Mouse (Mus musculus) c-Kit-negative CD71-positive TER-119-positive erythroid progenitor cells, embryonic 14.5 days (primary cell): ENCODE results near the gene Slc47a2.
"Not testable (repeated sequence)": the region's sequence is repeated elsewhere in the genome, so short reads cannot be mapped to it uniquely, and the experiment has no call there.

Source experiments
- DNase-seq: peaks from one replicate; pipeline ENCODE4 v3.0.0-alpha.2; 2013; ENCODE audit warnings: low read depth, low spot score

The Slc47a2 gene

GRCm38 (mm10) chr11:61341971-61342370 lies 689 bp downstream of the Slc47a2 start:
- no peak for DNase-seq

- no peak for DNase-seq
These were observed 1.4 kb downstream of the Slc47a2 start for GRCm38 (mm10) chr11:61341233-61341632.

DNA sequence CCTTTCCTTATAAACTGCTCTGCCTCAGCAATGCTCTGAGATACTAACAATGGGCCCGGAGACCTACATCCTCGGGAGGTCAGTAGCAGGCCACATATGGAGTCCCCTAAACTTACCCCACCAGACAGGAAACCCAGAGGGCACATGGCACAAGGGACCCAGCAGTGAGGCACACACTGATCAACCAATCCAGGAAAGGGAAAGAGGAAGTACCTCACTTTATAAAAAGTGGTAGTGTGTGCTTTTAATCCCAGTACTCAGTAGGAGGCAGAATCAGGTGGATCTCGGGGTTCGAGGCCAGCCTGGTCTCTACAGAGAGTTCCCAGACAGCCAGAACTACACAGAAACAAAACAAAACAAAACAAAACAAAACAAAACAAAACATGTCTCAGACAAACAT lies 2.3 kb downstream of the Slc47a2 start:
- DNase-seq = no peak

DNA sequence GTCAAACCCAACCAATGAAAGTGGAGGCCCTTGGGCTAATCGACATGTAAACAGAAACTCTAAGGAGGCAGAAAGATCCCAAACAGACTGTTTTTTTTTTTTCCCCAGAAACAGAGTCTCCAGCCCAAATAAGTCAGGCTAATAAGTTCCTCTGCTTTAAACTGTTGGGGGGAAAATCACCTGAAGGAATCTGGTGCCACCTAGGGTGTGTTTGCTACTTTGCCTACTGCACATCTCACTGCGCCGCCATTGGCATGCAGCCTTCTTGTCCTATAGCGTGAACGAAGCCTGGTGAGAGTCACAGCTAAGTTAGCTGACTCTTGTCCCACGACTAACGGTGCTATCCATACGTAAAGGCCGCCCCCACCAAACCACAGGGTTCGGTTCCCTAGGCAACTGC lies 5.1 kb downstream of the Slc47a2 start:
- no peak for DNase-seq

DNA sequence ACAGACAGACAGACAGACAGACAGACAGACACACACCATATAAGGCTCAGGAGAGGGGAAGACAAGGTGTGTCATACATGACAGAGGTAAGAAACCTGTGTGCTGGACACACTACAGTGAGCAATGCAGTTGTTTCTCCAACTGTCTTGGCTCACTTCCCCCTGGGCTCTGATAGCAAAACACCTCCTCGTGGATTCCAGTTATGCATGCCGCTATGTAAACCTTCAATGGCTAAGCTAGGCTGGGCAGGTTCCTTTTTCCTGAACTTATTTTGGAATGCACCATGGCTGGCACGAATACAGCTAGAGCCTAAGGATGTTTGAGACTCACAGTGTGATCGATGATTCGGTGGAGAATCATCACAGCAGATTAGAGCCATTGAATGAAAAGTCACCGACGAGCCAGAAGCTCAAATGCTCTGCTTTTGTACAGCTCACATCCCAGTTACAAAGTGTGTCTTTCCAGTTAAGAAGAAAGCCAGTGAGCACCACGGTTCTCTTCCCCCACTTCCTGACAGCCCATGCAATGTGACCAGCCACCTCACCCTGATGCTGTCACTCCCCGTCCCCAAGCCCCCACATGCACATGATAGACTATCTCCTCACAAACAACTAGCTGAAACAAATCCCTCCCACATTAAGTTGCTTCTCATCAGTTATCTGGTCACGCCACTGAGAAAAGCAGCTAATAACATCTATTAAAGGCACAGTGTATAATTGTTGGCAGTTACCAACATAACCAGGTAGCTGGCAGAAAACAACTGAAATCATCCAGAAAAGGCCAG lies 21.6 kb downstream of the Slc47a2 start:
- no peak for DNase-seq

- DNase-seq = no peak
These were observed 22.6 kb downstream of the Slc47a2 start for GRCm38 (mm10) chr11:61319923-61320567.

DNA sequence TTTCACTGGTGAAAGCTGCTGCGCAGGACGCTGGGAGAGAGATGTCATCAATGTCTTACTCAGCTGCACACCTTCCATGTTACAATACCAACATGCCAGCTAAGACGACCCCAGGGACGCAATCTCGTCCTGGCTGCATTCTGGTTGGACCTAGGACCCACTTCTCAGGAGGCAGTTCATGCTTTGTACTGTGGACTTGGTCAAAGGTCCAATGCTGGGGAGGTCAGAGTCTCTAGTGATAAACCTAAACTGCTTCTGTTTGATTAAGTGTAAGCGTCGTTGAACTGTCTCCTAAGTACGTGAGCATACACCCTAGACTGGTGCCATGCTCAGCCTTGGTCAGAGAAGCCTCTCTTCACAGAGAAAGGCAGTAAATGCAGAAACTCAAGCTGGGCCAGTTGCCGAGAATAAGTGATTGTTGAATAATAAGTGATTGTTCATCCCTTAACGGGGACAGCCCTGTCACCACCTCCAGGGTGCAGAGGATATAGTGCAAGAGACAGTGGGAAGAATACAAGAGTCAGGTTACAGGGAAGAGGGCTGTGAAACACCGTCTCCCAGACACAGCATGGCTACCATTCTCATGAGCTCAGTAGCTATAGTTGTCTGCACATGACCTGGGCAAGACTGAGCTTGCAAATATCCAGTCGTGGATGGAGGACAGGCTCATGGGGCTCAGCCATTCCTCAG lies 23.3 kb downstream of the Slc47a2 start:
- DNase-seq = no peak

DNA sequence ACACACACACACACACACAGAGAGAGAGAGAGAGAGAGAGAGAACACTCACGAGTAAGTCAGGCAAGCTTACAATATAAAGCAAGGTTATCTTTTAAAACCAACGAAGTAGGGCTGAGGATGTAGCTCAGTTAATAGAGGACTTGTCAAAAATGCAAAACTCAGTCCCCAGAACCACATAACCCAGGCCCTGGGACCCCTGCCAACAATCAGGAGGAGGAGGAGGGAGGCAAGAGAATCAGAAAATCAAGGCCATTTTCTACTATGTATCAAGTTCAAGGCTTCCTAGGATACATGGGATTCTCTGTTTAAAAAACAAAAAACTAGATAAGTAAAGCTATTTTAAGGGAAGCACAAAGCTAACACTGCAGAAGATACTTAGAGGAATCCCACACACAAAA lies 25.8 kb downstream of the Slc47a2 start:
- DNase-seq = no peak

GRCm38 (mm10) chr11:61310321-61310720 lies 32.3 kb downstream of the Slc47a2 start:
- DNase-seq = no peak

DNA sequence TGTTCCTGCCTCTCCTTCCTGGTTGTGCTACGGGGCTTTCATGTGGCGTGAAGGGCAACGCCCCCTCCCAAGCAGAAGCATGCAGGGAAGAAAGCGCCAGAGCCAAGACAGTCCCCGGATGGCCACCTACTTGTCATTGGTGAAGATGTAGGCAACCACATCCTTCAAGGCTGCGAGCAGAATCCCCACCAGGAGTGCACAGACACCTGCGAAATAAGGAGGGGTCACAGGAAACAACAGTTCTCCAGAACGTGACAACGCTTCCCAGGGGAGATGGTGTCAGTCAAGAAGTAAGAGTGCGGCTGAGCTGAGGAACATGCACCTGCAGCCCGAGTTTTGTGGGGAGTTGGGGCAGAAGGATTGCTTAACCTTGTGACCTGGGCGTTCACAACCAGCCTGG lies 32.8 kb downstream of the Slc47a2 start:
- DNase-seq = no peak

DNA sequence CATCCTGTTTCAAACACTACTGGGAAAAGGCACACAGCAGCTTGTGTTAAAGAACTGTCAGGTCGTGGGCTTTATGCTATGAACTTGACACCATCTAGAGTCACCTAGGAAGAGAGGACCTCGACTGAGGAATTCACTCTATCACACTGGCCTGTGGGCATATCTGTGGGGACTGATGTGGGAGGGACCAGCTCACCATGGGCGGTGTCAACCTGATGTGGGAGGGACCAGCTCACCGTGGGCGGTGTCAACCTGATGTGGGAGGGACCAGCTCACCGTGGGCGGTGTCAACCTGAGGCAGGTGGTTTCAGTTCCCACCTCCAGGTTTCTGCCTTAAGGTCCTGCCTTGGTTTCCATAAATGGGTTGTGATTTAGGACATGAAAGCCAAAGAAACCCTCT lies 34.9 kb downstream of the Slc47a2 start:
- DNase-seq = no peak

DNA sequence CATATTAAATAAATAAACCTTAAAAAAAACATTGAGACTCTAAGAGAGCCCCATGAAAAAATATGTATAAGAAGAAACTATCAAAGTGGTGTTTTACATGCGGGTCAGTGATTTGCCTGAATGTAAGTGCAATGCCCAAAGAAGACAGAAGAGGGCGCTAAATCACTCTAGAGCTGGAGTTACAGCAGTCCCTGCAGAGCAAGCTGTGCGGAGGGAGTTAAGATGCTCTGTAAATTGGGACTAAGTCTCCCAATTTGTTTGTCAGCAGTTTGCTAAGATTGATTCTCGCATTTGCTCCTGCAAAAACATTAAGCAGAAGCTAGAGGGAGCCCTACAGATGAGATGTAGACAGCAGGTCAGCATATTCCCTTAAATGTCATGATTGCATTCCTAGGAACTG lies 37.3 kb downstream of the Slc47a2 start:
- peak; percentile 40 for DNase-seq

DNA sequence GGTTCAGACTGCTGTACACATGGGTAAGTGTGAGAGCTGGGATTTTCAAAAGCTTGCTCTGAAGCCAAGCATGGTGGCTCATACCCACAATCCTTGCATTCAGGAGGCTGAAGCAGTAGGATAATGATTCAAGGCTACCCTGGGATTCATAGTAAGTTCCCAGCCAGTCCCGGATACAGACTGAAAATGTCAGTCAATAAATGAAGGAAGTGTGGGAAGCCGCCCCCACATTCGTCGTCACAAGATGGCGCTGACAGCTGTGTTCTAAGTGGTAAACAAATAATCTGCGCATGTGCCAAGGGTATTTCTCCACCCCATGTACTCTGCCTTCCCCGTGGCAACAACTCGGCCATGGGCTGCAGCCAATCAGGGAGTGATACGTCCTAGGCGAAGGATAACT lies 38.1 kb downstream of the Slc47a2 start:
- DNase-seq = not testable (repeated sequence)

GRCm38 (mm10) chr11:61300716-61301392 lies 41.8 kb downstream of the Slc47a2 start:
- DNase-seq = no peak

DNA sequence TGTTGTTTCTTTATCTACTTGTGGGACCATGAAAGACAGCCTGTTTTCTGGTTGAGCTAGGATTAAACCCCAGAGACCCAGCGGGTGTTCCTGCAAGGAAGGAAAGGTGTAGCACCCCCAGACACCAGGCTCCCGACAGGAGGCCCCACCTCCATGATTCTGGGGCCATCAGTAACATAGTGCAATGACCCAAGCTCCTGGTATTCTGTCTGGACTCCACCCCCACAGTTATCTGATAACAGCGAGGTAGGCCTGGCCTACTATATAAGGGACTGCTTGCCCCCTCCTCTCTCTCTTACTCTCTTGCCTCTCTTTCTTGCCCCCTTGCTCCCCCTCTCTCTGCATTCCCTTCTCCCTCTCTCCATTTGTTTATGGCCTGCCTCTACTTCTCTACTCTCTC lies 42.5 kb downstream of the Slc47a2 start:
- DNase-seq = no peak

DNA sequence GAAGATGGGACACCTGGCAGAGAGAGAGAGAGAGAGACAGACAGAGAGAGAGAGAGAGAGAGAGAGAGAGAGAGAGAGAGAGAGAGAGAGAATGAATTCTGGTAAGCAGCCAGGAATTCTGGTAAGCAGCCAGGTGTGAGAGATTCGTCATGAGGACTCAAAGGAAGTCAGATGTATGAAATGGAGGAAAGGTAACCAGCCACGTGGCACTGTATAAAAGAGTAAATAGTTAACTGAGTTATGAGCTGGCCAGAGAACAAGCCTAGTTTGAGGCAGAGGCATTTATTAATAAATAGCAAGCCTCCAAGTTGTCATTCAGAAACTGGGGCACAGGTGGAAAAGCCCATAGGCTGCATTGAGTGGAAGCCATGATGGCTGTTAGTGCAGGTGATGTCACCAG lies 44.8 kb downstream of the Slc47a2 start:
- DNase-seq = no peak

DNA sequence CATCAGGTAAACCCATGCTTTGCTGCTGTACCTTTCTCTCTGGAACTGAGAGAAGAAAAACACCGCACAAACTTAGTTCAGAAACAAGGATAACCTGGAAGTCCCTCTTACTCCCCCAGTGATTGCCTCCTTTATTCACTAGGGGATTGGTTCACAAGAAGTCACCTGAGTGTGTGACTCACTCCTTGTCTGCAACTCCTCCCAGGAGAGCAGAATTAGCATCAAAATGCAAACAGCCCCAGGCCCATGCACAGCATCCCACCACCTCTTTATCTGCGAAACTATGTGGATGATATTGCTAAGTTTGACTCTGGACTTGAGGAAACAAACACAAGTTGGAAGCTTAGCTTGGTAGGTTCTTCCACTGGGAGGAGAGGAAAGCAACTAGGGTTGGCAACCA lies 45.3 kb downstream of the Slc47a2 start:
- DNase-seq = no peak

DNA sequence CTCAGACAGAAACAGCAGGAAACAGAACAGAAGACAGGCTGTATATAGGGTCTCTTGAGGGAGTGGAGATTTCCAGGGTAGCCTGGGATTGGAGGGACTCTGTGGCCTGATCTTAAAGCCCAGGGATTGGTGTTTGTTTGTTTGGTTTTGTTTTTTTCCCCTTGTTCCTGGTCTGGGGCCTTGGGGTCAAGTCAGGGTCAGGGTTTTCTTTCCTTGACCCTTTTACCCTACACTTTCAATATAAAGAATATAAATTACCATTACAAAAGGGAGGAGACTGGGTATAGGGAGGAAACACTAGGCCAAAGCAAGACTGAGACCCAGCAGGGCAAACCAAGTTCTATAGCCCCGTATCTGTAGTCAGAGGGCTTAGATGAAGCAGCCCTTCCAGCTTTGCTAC lies 46.1 kb downstream of the Slc47a2 start:
- no peak for DNase-seq

DNA sequence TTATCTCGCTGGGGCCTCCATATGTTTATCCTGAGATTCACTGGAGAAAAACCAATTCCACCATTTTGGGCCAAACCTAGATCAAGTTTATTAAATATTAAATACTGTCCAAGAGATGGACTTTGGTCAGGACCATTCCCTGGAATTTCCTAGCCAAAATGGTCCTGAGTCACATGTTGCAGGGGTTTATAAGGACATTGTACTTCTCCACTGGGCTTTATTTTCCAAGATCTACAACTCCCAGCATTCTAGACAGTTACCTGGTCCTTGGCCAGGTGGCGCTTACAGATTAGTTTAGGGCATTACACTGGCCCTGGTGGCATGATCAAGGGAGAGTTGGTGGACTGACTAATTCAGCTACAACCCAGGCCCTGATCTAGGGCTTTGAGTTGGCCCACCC lies 47.1 kb downstream of the Slc47a2 start:
- no peak for DNase-seq

DNA sequence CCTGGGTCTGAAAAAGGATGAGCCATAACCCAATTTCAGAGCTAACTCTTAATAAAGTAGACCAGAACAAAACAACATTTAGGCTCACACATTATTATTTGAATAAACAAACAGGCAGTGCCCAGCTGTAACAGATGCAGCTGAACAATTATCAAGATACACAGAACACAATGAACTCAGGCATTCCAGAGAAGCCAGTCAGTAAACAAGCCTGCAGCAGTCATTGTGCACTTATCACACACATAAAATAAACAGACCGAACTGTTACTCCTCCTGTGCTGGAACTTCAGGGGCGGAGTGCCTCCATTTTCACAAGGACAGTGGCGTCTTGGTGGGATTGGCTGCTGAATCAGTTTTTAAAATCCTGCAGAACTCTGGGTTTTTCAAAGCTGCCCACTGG lies 48.2 kb downstream of the Slc47a2 start:
- DNase-seq = no peak

DNA sequence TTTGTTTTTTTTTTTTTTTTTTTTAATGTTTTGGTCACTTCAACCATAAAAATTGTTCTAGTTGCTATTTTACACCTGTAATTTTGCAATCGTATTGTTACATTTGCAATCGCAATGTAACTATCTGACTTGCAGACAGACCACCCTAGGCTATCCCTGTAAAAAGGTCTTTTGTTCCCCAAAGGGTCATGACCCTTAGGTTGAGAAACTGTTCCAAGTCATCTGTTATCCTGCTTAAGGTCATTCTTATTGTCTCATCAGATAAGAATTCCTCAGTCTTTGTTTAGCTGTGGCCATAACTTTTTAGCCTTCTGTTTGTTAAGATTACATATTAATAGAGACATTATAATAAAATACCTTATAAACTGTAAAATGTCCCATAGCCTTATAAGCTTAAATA lies 49.4 kb downstream of the Slc47a2 start:
- no peak for DNase-seq

- DNase-seq = no peak
These were observed 58.3 kb downstream of the Slc47a2 start for GRCm38 (mm10) chr11:61284323-61284722.
